Mouse (Mus musculus) fibroblast of lung, adult 2 months (primary cell): ENCODE measurements at regions not wholly inside any gene's neighbourhood (a gene's known extent, or its start where the extent isn't known, plus 50 kb on each side); places are given as distances from the start of the nearest gene placed in this dataset.
A peak's percentile ranks its signal among the peaks of the same experiment; 100 is the strongest.
"Not testable (repeated sequence)": the region's sequence is repeated elsewhere in the genome, so short reads cannot be mapped to it uniquely, and the experiment has no call there.

Experiments
- DNase-seq: peaks from one replicate; pipeline ENCODE4 v3.0.0-alpha.2; 2011; ENCODE audit warnings: low read depth

- DNase-seq = no peak
Observed at GRCm38 (mm10) chr1:165014328-165014727, 79.0 kb upstream of the Xcl1 start.

- DNase-seq = no peak
Observed at GRCm38 (mm10) chr1:165013428-165013827, 78.1 kb upstream of the Xcl1 start.

GRCm38 (mm10) chr1:165012376-165012775, 77.0 kb upstream of the Xcl1 start:
- DNase-seq = no peak

- no peak for DNase-seq
Observed at GRCm38 (mm10) chr1:164999515-164999914, 64.2 kb upstream of the Xcl1 start.

GRCm38 (mm10) chr1:164998621-164999020, 63.3 kb upstream of the Xcl1 start:
- DNase-seq = no peak

- no peak for DNase-seq
Observed at GRCm38 (mm10) chr1:164997660-164998059, 62.3 kb upstream of the Xcl1 start.

- no peak for DNase-seq
Observed at GRCm38 (mm10) chr1:164994247-164994660, 58.9 kb upstream of the Xcl1 start.

GRCm38 (mm10) chr1:164993175-164993875, 58.0 kb upstream of the Xcl1 start:
- DNase-seq = peak; percentile 47

- peak; percentile 57 for DNase-seq
Observed at GRCm38 (mm10) chr1:164988982-164989381, 53.7 kb upstream of the Xcl1 start.

- no peak for DNase-seq
Observed at GRCm38 (mm10) chr1:164988191-164988590, 52.9 kb upstream of the Xcl1 start.

GRCm38 (mm10) chr1:164985521-164985920, 50.2 kb upstream of the Xcl1 start:
- not testable (repeated sequence) for DNase-seq
